Mouse (Mus musculus) ES-E14 (cell line): ENCODE measurements around the gene Adamts17. TPM values are rescaled to one million over a fixed set of nuclear protein-coding genes. Genes with fewer than 3 reads are reported as not detected.

ENCODE experiments used
- DNase-seq: peaks from one replicate; pipeline ENCODE4 v3.0.0-alpha.2; 2013; ENCODE audit warnings: low read depth, low spot score
- H3K27ac ChIP-seq: 2 replicates; pipeline ENCODE4 v1.5.1; 2012; ENCODE audit warnings: low read depth, mild to moderate bottlenecking, low read length, moderate library complexity, mixed read lengths; ENCODE audit not compliant: poor library complexity, insufficient read depth, severe bottlenecking
- H3K36me3 ChIP-seq: 2 replicates; pipeline ENCODE4 v1.6.1; 2012; ENCODE audit warnings: mild to moderate bottlenecking, low read length, moderate library complexity, mixed read lengths; ENCODE audit not compliant: control insufficient read depth, poor library complexity, insufficient read depth, severe bottlenecking
- H3K4me1 ChIP-seq, 2 experiments: fragments of 150-350 bp in 1 of 2; sonication (generic) in 1 of 2; 2 replicates each; pipeline ENCODE4 v1.6.1; 2012; ENCODE audit warnings: low read length in 2 of 2, mild to moderate bottlenecking in 1 of 2, mixed read lengths in 1 of 2; ENCODE audit not compliant: control insufficient read depth in 2 of 2, insufficient read depth in 2 of 2, poor library complexity in 1 of 2
- H3K4me3 ChIP-seq, 2 experiments: fragments of 150-350 bp in 1 of 2; sonication (generic) in 1 of 2; 2 replicates each; pipeline ENCODE4 v1.5.1; 2012; ENCODE audit warnings: low read length in 2 of 2, low read depth in 1 of 2, mild to moderate bottlenecking in 1 of 2, mixed read lengths in 1 of 2; ENCODE audit not compliant: insufficient read depth in 1 of 2, poor library complexity in 1 of 2, severe bottlenecking in 1 of 2
- H3K9ac ChIP-seq: 2 replicates; pipeline ENCODE4 v1.6.1; 2012; ENCODE audit warnings: low read depth, mild to moderate bottlenecking, low read length, mixed read lengths; ENCODE audit not compliant: poor library complexity, insufficient read depth, severe bottlenecking
- H3K9me3 ChIP-seq: fragments of 150-350 bp; sonication (generic); 2 replicates; pipeline ENCODE4 v1.6.1; 2012; ENCODE audit warnings: low read depth, mild to moderate bottlenecking, low read length; ENCODE audit not compliant: control insufficient read depth, insufficient read depth
- CHD2 ChIP-seq: IDR thresholded peaks from 2 replicates; pipeline ENCODE4 v1.6.1; 2014; ENCODE audit warnings: mild to moderate bottlenecking, low read depth, low read length, inconsistent platforms
- HCFC1 ChIP-seq: IDR thresholded peaks from 2 replicates; pipeline ENCODE4 v1.6.1; 2012; ENCODE audit warnings: low read length, inconsistent platforms, borderline replicate concordance; ENCODE audit not compliant: insufficient read depth
- MAFK ChIP-seq: IDR thresholded peaks from 2 replicates; pipeline ENCODE4 v1.6.1; 2014; ENCODE audit warnings: mild to moderate bottlenecking, low read depth, low read length, inconsistent platforms; ENCODE audit not compliant: insufficient read depth
- ZC3H11A ChIP-seq: IDR thresholded peaks from 2 replicates; pipeline ENCODE4 v1.6.1; 2012; ENCODE audit warnings: low read depth, mild to moderate bottlenecking, inconsistent platforms, low read length, borderline replicate concordance
- ZNF384 ChIP-seq: IDR thresholded peaks from 2 replicates; pipeline ENCODE4 v1.6.1; 2012; ENCODE audit warnings: low read depth, low read length, inconsistent platforms
- in situ Hi-C, 2 experiments: fragments of 600-800 bp; cut with MboI; formaldehyde crosslinking; loops; one replicate each; pipeline ENCODE4 v1.15.1; 2025; ENCODE audit warnings: low sequenced_read_pairs in 2 of 2, inconsistent platforms in 1 of 2; ENCODE audit not compliant: unreplicated experiment in 2 of 2
- total RNA-seq: library from RNA; depleted of rRNA; stranded (reverse); fragments of 300-350 nt; gene quantifications from 2 replicates; pipeline ENCODE4 v1.2.3, GENCODE M21; 2012

The Adamts17 gene
- total RNA-seq, 1 experiment = 2.0 TPM

- in situ Hi-C loops = loop anchor here (25.0 kb wide), 2 partner anchors 366 to 791 kb away; partner anchors contain the start of genes Lrrc28 (in 1 of the 2), Lysmd4 (in 1 of the 2) and Ttc23 (in 1 of the 2)
- H3K9me3 ChIP-seq = no peaks in the 10 kb centered on the region
- no peak overlapping the region for H3K4me3 ChIP-seq
- H3K36me3 ChIP-seq = no peaks in the 10 kb centered on the region
- no peaks in the 10 kb centered on the region for H3K4me1 ChIP-seq
- TF ChIP-seq ZNF384 (no peak), CHD2 (no peak), ZC3H11A (no peak), MAFK (no peak), HCFC1 (no peak)
- H3K9ac ChIP-seq = no peak overlapping the region
- no peak overlapping the region for H3K27ac ChIP-seq
- no peak for DNase-seq
Observed at GRCm38 (mm10) chr7:66846582-66846981, 7.0 kb downstream of the Adamts17 start.

- Histone ChIP-seq H3K27ac (no peak overlapping the region), H3K4me1 (no peaks in the 10 kb centered on the region), H3K4me3 (no peak overlapping the region), H3K9ac (no peak overlapping the region), H3K9me3 (no peaks in the 10 kb centered on the region), H3K36me3 (no peaks in the 10 kb centered on the region)
- DNase-seq = no peak
- TF ChIP-seq HCFC1 = no peak
- no peak for TF ChIP-seq MAFK
- TF ChIP-seq ZC3H11A = no peak
- TF ChIP-seq CHD2 = no peak
- TF ChIP-seq ZNF384 = no peak
- in situ Hi-C loops = loop anchor here (25.0 kb wide), 2 partner anchors 365 to 790 kb away; partner anchors contain the start of genes Lrrc28 (in 1 of the 2), Lysmd4 (in 1 of the 2) and Ttc23 (in 1 of the 2)
Observed at GRCm38 (mm10) chr7:66847299-66847698, 7.8 kb downstream of the Adamts17 start.

GRCm38 (mm10) chr7:66849316-66849715 is 9.8 kb downstream of the Adamts17 start:
- Histone ChIP-seq H3K9me3 (no peaks in the 10 kb centered on the region), H3K4me1 (peaks cover 0 to 4% of the 10 kb centered on the region in 2 experiments; a peak in 1 of 4 replicates), H3K27ac (no peak overlapping the region), H3K36me3 (no peaks in the 10 kb centered on the region), H3K4me3 (no peak overlapping the region), H3K9ac (no peak overlapping the region)
- TF ChIP-seq CHD2 = no peak
- no peak for TF ChIP-seq MAFK
- no peak for TF ChIP-seq ZNF384
- TF ChIP-seq HCFC1 = no peak
- no peak for TF ChIP-seq ZC3H11A
- in situ Hi-C loops = loop anchor here (25.0 kb wide), 2 partner anchors 363 to 788 kb away; partner anchors contain the start of genes Lrrc28 (in 1 of the 2), Lysmd4 (in 1 of the 2) and Ttc23 (in 1 of the 2)
- DNase-seq = no peak

- H3K9me3 ChIP-seq = no peaks in the 10 kb centered on the region
- DNase-seq = no peak
Observed at GRCm38 (mm10) chr7:66852164-66852563, 12.6 kb downstream of the Adamts17 start.

More at GRCm38 (mm10) chr7:66852164-66852563, 12.6 kb downstream of the Adamts17 start:
- Histone ChIP-seq H3K4me3 (no peak overlapping the region), H3K4me1 (peaks cover 0 to 4% of the 10 kb centered on the region in 2 experiments; a peak in 1 of 4 replicates), H3K9ac (no peak overlapping the region), H3K27ac (no peak overlapping the region), H3K36me3 (no peaks in the 10 kb centered on the region)
- in situ Hi-C loops = no loop called here
- TF ChIP-seq MAFK = no peak
- no peak for TF ChIP-seq ZNF384
- TF ChIP-seq CHD2 = no peak
- TF ChIP-seq ZC3H11A = no peak
- no peak for TF ChIP-seq HCFC1
